Mouse (Mus musculus): ENCODE measurements around the gene Tmem161a. TPM values are rescaled to one million over a fixed set of nuclear protein-coding genes. Genes with fewer than 3 reads are reported as not detected.

The Tmem161a gene
- 56.2 and 64.9 TPM in 2 replicates for polyA plus RNA-seq (2016; fragmentation: Nextera tagmentation; extraction: Ambion mirVana)

DNA sequence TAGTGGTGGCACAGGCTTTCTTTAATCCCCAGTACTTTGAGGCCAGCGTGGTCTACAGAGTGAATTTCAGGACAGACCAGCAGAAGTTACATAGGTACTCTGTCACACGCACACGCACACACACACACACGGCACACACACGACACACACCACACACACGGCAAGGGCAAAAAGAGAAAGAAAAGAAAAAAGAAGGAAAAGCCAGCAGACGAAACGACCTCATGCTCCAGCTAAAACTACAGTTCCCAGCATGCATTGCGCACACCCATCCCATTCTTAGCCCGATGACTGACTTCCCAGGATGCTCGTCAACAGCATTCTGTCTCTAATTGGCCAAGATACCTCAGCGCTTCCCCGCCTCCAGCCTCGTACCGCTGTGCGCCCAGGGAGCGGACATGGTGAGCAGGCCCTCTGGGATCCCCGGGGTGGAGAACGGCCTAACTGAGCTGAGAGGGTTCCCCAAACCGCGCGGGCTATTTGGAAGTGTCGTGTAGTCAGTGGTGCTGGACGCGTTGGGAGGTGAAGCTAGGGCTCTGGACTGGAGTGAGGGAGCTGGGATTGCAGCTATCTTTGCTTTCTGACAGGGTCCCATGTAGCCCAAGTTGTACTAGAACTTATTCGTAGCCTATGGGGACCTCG lies at the start of gene Tmem161a:
Tmem161a (plus strand) TSS at position 314 of the 639 bp plus-strand sequence.
- H3K27ac ChIP-seq, result peak within 1 kb of the TSS; percentile 89
- H3K9me3 ChIP-seq, result no peaks in the 10 kb centered on the region
- H3K4me1 ChIP-seq (replicated peaks), result peaks cover 31% of the 10 kb centered on the region
- peaks cover 20% of the 10 kb centered on the region for H3K36me3 ChIP-seq
- peak within 1 kb of the TSS; percentile 82 for H3K4me3 ChIP-seq
- H3K27me3 ChIP-seq (ENCODE audit: insufficient read depth, poor library complexity, severe bottlenecking), result peaks cover 10% of the 10 kb centered on the region
- 3% methylated on average over 27 of the region's 27 CpGs for WGBS
- peak; percentile 88 for DNase-seq (ENCODE audit: low spot score)

GRCm38 (mm10) chr8:70122863-70123262 lies 49.3 kb upstream of the Tmem161a start:
- WGBS, result 65% methylated on average over 2 of the region's 2 CpGs

DNA sequence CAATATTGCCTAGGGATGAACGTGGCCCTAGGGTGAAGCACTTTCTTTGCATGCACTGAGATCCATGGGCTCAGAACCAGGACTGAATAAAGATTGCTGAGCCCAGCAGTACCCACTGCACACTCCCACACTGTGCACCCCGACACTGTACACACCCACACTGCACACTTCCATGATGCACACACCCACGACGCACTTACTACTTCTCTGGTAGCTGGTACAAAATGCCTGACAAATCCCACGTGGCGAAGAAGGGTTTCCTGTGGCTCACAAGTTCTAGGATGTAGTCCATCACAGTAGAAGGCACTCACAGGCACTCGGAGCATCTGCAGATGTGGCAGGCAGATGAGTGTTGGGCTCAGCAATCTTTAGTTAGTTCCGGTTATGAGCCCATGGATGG lies 47.2 kb upstream of the Tmem161a start:
- DNase-seq (ENCODE audit: low spot score), result no peak
- Histone ChIP-seq H3K4me1 (replicated peaks) (peaks cover 15% of the 10 kb centered on the region), H3K36me3 (no peaks in the 10 kb centered on the region), H3K27me3 (ENCODE audit: insufficient read depth, poor library complexity, severe bottlenecking) (peaks cover 21% of the 10 kb centered on the region), H3K27ac (no peak overlapping the region), H3K4me3 (no peak overlapping the region), H3K9me3 (no peaks in the 10 kb centered on the region)
- WGBS, result 65% methylated on average over 8 of the region's 8 CpGs

More at GRCm38 (mm10) chr8:70122863-70123262, 49.3 kb upstream of the Tmem161a start:
- no peak overlapping the region for H3K27ac ChIP-seq
- no peaks in the 10 kb centered on the region for H3K9me3 ChIP-seq
- H3K4me1 ChIP-seq (replicated peaks), result peaks cover 34% of the 10 kb centered on the region
- H3K4me3 ChIP-seq, result no peak overlapping the region
- H3K36me3 ChIP-seq, result no peaks in the 10 kb centered on the region
- no peak for DNase-seq (ENCODE audit: low spot score)
- H3K27me3 ChIP-seq (ENCODE audit: insufficient read depth, poor library complexity, severe bottlenecking), result peaks cover 42% of the 10 kb centered on the region

GRCm38 (mm10) chr8:70128435-70128834 lies 43.7 kb upstream of the Tmem161a start:
- DNase-seq (ENCODE audit: low spot score), result no peak
- WGBS, result 73% methylated on average over 3 of the region's 3 CpGs
- Histone ChIP-seq H3K9me3 (no peaks in the 10 kb centered on the region), H3K4me1 (replicated peaks) (peaks cover 18% of the 10 kb centered on the region), H3K27me3 (ENCODE audit: insufficient read depth, poor library complexity, severe bottlenecking) (peaks cover 4% of the 10 kb centered on the region; the same call in 1 of the 2 replicates), H3K27ac (no peak overlapping the region), H3K36me3 (peaks cover 12% of the 10 kb centered on the region), H3K4me3 (no peak overlapping the region)

GRCm38 (mm10) chr8:70129309-70129952 lies 42.7 kb upstream of the Tmem161a start:
- Histone ChIP-seq H3K4me3 (no peak overlapping the region), H3K36me3 (peaks cover 22% of the 10 kb centered on the region), H3K27ac (no peak overlapping the region), H3K27me3 (ENCODE audit: insufficient read depth, poor library complexity, severe bottlenecking) (no peaks in the 10 kb centered on the region; the same call in 1 of the 2 replicates), H3K9me3 (no peaks in the 10 kb centered on the region), H3K4me1 (replicated peaks) (peaks cover 18% of the 10 kb centered on the region)
- 70% methylated on average over 9 of the region's 9 CpGs for WGBS
- DNase-seq (ENCODE audit: low spot score), result no peak

DNA sequence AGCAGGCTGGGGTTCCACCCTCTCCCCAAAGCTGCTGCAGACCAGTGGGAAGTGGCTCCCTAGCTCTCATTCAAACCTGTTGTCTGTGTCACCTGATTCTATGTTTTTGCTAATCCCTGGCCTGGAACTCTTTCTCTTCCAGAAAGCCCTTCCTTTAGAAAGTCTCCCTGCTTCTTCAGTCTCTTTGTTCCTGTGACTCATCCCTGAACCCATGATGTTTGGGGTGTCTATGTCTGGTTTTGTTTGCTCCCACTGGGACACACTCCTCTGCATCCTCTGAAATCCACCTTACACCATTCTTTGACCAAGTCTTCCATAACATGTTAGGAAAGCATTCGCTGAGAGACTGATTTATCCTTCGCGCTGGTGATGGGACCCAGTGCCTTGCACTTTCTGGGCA lies 42.1 kb upstream of the Tmem161a start:
- DNase-seq (ENCODE audit: low spot score), result no peak
- WGBS, result 83% methylated on average over 3 of the region's 3 CpGs
- no peaks in the 10 kb centered on the region for H3K9me3 ChIP-seq
- H3K27me3 ChIP-seq (ENCODE audit: insufficient read depth, poor library complexity, severe bottlenecking), result no peaks in the 10 kb centered on the region; the same call in 1 of the 2 replicates
- H3K36me3 ChIP-seq, result peaks cover 29% of the 10 kb centered on the region
- no peak overlapping the region for H3K4me3 ChIP-seq
- H3K27ac ChIP-seq, result no peak overlapping the region
- H3K4me1 ChIP-seq (replicated peaks), result peaks cover 18% of the 10 kb centered on the region

DNA sequence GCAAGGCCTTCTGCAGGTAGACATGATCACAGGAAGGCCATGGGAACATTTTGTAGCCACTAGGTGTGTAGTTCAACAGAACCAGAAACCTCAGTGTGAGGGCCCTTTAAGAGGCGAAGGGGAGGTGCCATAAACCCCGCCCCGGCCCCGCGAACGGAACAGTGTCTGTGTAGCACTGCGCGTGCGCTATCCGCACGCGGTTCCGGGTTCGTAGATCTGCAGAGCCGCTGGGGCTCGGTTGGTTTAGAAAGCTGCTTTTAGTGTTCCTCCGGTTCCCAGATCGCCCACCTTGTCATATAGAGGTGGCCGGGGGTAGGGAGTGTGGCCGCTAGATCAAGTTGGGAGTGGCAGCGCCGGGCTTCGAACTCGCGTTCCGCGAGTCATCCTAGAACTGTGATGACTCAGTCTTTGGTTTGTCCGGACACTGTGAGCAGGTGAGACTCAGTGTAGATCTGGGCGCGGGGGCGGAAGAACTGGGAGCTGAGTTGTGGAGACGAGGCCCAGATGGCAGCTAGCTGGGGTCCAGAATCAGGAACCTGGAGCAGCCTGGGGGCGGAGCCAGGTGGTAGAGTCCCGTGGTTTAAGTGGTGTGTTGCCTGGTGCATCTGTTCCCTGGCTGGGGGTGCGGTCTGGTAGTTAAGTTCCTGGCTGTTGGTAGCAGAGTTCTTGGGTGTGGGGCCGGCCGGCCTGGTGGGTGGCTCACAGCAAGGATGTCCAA lies 40.8 kb upstream of the Tmem161a start, which contains the start of gene Nr2c2ap:
Nr2c2ap (plus strand) TSS at position 168 of the 718 bp plus-strand sequence.
- Histone ChIP-seq H3K4me1 (replicated peaks) (peaks cover 18% of the 10 kb centered on the region), H3K27me3 (ENCODE audit: insufficient read depth, poor library complexity, severe bottlenecking) (no peaks in the 10 kb centered on the region), H3K27ac (peak within 1 kb of the TSS; percentile 81), H3K36me3 (peaks cover 41% of the 10 kb centered on the region), H3K4me3 (peak within 1 kb of the TSS; percentile 68), H3K9me3 (no peaks in the 10 kb centered on the region)
- DNase-seq (ENCODE audit: low spot score), result peak; percentile 84
- WGBS, result 2% methylated on average over 37 of the region's 37 CpGs

- no peak overlapping the region for H3K4me3 ChIP-seq
- H3K27ac ChIP-seq, result no peak overlapping the region
- H3K27me3 ChIP-seq (ENCODE audit: insufficient read depth, poor library complexity, severe bottlenecking), result no peaks in the 10 kb centered on the region
- peaks cover 29% of the 10 kb centered on the region for H3K4me1 ChIP-seq (replicated peaks)
- H3K36me3 ChIP-seq, result peaks cover 51% of the 10 kb centered on the region
- WGBS, result 89% methylated on average over 5 of the region's 5 CpGs
- H3K9me3 ChIP-seq, result no peaks in the 10 kb centered on the region
- no peak for DNase-seq (ENCODE audit: low spot score)
These were observed 38.1 kb upstream of the Tmem161a start for GRCm38 (mm10) chr8:70134086-70134485.

- Histone ChIP-seq H3K9me3 (no peaks in the 10 kb centered on the region), H3K27me3 (ENCODE audit: insufficient read depth, poor library complexity, severe bottlenecking) (no peaks in the 10 kb centered on the region), H3K4me1 (replicated peaks) (peaks cover 27% of the 10 kb centered on the region), H3K4me3 (no peak overlapping the region), H3K27ac (no peak overlapping the region), H3K36me3 (peaks cover 51% of the 10 kb centered on the region)
- no peak for DNase-seq (ENCODE audit: low spot score)
- WGBS, result 95% methylated on average over 9 of the region's 9 CpGs
These were observed 37.2 kb upstream of the Tmem161a start for GRCm38 (mm10) chr8:70134931-70135330.

DNA sequence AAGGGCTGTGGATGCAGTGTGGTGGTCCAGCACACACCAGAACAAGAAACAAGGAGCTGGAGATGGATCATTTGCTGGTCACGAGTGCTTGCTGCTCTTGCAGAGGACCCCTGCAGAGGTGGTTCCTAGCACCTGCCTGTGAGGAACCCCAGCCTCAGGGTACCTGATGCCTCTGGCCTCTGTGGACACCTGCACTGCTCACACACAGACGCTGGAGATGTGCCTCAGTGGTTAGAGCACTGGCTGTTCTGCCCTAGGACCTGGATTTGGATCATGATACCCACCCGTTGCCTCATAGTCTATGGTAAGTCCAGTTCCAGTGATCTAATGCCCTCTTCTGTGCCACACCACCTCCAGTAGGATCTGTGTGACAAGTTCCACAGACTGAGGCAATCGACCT lies 35.6 kb upstream of the Tmem161a start:
- no peaks in the 10 kb centered on the region for H3K27me3 ChIP-seq (ENCODE audit: insufficient read depth, poor library complexity, severe bottlenecking)
- H3K27ac ChIP-seq, result no peak overlapping the region
- H3K4me1 ChIP-seq (replicated peaks), result peaks cover 32% of the 10 kb centered on the region
- H3K9me3 ChIP-seq, result no peaks in the 10 kb centered on the region
- DNase-seq (ENCODE audit: low spot score), result no peak
- 81% methylated on average over 4 of the region's 4 CpGs for WGBS
- H3K36me3 ChIP-seq, result peaks cover 51% of the 10 kb centered on the region
- H3K4me3 ChIP-seq, result no peak overlapping the region

- no peaks in the 10 kb centered on the region for H3K9me3 ChIP-seq
- H3K27ac ChIP-seq, result 0 out of 2 replicates have a peak overlapping the region, but pooled peaks have one; percentile 88
- no peak for DNase-seq (ENCODE audit: low spot score)
- H3K36me3 ChIP-seq, result peaks cover 57% of the 10 kb centered on the region
- H3K27me3 ChIP-seq (ENCODE audit: insufficient read depth, poor library complexity, severe bottlenecking), result no peaks in the 10 kb centered on the region
- H3K4me3 ChIP-seq, result peak overlapping the region; percentile 79
- H3K4me1 ChIP-seq (replicated peaks), result peaks cover 22% of the 10 kb centered on the region
- 84% methylated on average over 4 of the region's 4 CpGs for WGBS
These were observed 34.3 kb upstream of the Tmem161a start for GRCm38 (mm10) chr8:70137890-70138289.

- peak within 1 kb of the TSS; percentile 88 for H3K27ac ChIP-seq
- H3K36me3 ChIP-seq, result peaks cover 57% of the 10 kb centered on the region
- peak; percentile 99 for DNase-seq (ENCODE audit: low spot score)
- no peaks in the 10 kb centered on the region for H3K9me3 ChIP-seq
- peaks cover 22% of the 10 kb centered on the region for H3K4me1 ChIP-seq (replicated peaks)
- under 1% methylated on average over 46 of the region's 46 CpGs for WGBS
- peak within 1 kb of the TSS; percentile 79 for H3K4me3 ChIP-seq
- H3K27me3 ChIP-seq (ENCODE audit: insufficient read depth, poor library complexity, severe bottlenecking), result no peaks in the 10 kb centered on the region
These were observed 32.9 kb upstream of the Tmem161a start, which contains the start of the genes Rfxank, Borcs8 and Mef2b for GRCm38 (mm10) chr8:70139026-70139857. Gene Rfxank, minus strand, starts transcription at chr8:70139154. Gene Borcs8, plus strand, starts transcription at chr8:70139499. Gene Mef2b, plus strand, starts transcription at chr8:70139711.
